Mouse (Mus musculus) frontal cortex, postnatal 14 days (tissue): Measurements from ENCODE around the gene Fem1a.

ENCODE experiments used
- DNase-seq, 2 experiments: peaks; one replicate each; pipeline ENCODE4 v3.0.0; 2022; ENCODE audit warnings: low spot score in 2 of 2

Fem1a gene

DNA sequence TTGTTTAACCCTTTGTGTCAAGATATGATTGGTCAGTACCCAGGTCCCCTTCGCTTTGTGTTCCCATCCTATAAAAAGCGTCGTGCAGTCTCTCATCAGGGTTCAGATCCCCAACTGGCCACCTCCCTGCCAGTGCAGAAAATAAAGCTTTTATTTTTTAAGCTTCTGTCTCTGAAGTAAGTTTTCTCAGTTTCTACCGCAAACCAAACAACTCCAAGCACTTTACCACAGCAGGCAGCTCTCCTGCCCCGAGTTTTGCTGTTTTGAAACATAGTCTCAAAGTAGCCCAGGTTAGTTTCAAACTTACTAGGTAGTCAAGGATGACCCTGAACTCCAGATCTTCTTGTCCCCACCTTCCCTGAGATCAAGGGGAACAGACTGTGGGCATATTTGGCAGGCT lies 21.7 kb downstream of the Fem1a start:
- no peak for DNase-seq

DNA sequence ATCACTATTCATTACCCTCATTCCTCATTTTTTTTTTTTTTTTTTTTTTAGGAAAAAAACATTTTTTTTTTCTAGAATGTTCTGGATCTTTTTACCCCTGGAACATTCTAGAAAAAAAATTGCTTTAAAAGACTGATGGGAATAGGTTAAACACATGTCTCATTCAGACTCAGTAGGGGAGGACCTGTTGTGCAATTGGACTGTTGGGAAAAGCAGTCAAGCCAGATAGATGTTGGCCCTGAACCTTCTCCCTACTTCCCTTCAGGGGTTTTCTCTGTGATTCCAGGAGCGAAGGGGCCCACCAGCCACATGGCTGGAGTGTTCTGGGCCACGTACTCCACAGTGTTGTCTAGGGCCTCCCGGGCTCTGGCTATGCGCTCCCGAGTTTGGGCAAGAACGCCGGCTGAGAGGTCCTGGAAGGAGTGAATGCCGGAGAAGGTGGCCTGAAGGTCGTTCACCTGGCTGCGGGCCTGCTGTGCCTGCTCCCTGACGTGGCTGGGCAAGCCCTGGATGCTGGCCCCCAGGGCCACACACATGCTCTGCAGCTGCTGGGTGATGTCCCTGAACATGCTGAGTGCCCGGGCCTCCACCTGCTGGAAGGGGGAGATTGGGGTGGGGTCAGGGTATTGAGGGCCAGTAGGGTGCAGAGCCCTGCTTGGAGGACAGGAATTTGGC lies 23.0 kb downstream of the Fem1a start:
- DNase-seq: no peak

DNA sequence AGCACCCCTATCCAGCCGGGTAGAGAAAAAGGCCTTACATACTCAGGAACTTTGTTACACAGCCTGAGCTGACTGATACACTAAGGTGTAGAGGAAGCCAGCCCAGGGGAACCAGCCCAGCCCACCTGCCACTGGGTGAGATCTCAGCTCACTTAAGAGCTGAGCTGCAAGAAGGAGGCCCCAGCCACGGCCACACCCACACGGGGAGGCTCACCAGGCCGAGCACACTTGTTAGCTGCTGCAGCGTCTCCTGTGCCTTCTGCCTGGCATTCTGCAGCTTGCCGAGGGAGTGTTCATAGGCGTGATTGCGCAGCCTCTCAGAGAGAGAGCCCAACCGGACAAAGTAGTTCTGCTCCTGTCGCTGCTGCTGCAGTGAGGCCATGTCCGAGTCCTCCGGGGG lies 24.6 kb downstream of the Fem1a start:
- DNase-seq: no peak

DNA sequence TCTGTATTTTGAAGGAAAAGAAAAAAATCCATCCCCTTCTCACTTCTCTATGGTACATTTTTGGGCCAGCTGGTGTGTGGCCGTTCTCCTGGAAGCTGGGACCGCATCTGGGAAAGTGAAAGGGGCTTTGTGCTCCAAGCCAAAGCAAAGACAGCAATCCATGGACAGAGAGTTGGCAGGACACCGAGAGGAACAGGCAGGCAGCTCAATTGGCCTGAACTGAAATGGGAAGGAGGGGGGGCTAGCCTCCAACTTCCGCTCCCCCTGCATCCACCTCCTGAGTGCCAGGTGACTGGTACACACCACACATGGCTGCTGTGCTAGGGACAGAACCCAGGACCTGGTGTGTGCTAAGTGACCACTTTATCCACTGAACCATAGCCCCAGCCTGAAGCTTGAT lies 26.2 kb downstream of the Fem1a start:
- no peak for DNase-seq

DNA sequence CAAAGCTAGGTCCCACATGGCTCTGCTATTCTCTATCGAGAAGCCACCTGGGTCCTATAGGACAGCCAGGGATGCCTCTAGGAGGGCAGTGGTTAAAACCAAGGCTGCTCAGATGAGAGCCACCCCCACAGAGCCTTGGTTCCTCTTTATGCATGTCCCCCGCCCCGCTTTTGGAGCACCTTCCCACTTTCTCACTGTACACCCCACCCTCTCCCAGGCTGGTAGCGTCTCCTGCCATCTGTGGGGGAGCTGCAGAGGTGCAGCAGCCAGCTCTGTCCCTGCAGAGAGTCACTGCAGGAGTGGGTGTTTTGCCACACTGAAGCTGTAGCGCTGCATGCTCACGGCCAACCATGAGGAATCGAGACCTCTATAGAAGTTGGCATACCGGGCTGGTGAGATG lies 26.7 kb downstream of the Fem1a start:
- no peak for DNase-seq

DNA sequence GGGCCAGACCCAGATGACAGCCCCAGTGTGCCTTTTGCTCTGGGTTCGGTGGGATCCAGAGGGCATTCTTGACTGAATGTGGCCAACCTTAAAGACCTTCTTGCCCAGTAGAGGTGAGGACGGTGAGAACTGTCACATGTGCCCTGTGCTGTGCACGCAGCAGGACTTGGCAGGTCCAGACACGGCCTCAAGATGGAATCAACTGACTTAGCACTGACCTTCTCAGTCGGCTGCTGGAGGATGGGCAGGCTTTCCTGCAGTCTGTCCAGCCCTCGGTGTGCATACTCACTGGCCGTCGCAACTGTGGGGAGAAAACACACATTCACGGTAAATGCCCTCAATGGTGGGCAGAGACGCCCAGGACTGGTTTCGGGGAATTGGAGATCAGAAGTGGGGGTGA lies 29.4 kb downstream of the Fem1a start:
- no peak for DNase-seq

DNA sequence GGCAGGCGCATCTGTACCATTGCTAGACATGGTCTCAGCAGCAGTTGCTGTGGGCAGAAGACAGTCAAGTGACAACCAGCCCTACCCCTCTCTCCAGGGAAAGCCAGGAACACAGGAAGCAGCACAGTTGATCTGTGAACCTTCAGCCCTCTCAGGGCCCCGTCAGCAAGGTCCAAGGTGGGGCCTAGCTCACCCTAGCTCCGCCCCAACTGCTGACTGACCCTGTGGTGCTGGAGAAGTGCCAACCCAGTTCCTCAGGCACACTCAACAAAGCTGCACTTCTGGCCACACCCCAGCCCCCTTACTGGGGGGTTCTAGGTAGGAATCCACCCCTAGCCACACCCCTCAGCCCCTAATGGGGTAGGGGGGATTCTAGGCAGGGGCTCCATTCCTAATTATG lies 31.2 kb downstream of the Fem1a start:
- DNase-seq: no peak

DNA sequence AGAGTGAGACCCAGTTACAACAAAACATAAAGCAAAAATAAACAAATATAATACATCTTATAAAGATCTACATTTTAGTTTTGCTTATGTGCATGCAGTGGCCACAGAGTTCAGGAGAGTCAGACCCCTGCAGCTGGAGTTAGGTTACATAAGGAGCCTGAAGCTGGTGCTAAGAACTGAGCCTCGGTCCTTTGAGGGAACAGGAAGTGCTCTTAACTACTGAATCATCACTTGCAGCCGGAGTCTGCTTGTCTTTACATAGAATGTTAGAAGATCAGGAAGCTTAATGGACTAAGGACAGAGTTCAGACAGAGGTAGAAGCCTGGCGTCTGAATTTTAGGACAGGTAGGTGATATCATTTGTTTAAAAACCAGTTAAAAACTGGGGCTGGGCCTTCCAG lies 32.3 kb downstream of the Fem1a start:
- DNase-seq: no peak

DNA sequence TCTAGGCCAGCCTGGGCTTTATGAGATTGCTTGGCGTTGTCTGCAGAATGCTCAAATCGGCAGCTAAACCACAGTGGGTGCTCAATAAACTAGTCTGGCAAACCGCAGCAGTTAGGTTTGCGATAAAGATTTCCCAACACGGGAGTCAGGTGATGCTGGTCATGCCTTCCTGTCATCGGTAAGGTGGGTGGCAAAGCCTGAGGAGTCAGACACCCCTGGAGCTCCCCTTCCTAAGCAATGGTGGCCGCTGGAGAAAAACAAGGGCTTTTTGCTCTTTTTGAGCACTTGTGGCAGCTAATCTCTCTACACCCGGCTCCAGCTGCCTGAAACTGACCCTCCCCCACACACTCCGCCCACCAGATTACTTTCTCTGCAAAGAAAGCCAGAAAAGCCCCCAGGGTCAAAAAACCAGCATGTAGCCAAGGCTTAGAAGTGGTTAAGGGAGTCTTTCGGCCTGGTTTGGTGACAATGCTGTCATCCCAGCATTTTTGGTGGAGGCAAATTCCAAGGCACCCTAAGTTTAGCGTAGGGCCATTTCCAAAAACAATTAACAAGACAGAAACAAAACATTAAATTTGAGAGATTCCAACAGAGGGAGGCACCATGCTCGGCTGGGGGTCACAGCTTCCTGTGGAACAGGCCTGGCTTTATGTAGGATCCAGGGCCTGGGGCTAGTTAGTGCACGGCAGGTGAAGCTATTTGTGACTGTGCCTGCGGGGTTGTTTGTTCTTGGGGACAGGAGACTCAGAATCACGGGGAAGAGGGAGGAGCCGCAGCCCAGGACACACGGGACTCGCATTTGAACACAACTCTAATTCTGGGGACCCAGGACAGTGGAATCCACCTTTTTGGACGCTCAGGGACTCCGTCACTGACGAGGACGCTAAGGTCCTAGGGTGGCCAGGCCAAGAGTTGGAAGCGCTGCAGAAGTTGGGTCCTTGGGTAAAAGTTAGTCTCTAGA lies 33.0 kb downstream of the Fem1a start:
- no peak for DNase-seq

DNA sequence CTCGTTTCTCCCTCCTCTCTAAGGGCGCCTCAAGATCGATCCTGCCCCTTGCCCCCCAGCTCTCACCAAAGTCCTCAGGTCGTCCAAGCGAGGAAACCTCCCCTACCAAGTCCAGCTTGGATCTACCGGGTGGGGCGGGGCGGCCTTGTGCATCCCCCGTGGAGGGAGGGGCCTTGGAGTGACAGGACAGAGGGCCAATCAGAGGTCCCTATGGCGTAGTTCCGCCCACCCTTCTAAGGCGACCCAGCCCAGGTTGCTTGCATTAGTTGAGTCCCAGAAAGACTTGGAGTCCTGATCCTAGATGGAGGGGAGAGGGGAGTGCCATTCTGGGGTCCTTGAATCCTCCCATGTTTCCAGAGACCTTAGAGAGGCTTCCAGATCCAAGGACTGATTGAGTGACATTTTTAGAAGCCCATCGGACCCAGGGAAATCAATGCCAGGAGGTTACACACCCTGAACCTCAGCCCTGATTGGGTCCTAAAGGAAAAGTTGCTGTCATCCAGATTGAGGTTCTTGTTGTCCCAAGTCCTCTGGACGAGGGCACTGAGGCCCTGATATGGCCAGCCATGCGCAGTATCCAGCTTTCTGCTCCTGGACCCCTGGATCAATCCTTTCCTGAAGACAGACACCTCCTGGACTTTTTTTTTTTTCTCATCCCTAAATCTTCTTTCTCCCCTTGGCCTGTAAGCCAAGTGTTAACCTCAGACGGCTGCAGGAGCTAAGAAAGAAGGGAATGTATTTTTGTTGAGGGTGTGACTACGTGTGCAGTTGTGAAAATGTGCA lies 34.0 kb downstream of the Fem1a start:
- DNase-seq: peak in 1 of 2 experiments; percentile 62

DNA sequence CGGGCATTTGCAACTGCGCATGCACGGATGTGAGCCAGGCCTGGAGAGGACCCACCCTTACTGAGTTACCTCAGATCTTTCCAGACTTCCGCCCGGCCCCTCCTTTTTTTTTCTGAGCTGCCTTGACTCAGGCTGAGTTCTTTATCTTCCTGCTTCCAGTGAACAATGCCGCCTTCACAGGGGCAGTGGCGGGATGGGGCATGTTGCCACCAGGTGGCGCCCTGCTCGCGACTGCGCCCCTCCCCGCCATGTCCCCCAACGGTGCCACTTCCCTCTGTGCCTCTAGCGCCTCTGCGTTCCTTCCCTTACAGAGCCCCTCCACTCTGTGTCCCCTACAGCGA lies 34.5 kb downstream of the Fem1a start:
- peak; percentile 61 to 72 for DNase-seq

DNA sequence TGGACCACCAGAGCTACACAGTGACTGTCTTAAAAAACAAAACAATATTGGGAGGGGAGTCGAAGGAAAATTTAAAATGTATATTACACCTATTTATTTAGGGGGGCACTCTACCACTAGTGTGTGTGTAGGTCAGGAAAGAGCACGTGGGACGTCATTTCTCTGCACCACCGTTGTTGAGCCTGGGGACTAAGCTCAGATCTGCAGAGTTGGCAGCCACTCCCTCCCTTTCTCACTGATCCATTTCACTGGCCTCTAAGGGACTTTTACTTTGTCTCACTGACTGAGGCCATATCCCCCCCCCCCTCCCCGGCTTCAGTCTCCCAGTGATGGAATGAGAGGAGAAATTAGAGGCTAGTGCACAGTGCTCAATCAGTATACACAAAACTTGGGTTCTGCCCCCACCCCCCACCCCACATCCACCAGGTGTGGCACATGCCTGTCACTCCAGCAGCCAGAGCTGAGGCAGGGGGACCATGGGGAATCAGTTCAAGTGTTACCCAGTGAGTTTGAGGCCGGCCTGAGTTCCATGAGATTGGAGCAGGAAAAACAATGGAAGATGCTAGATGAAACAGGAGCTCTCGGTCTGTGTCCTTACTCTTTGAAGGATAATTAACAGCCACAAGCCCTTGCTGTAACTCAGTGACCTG lies 35.3 kb downstream of the Fem1a start:
- DNase-seq: no peak

DNA sequence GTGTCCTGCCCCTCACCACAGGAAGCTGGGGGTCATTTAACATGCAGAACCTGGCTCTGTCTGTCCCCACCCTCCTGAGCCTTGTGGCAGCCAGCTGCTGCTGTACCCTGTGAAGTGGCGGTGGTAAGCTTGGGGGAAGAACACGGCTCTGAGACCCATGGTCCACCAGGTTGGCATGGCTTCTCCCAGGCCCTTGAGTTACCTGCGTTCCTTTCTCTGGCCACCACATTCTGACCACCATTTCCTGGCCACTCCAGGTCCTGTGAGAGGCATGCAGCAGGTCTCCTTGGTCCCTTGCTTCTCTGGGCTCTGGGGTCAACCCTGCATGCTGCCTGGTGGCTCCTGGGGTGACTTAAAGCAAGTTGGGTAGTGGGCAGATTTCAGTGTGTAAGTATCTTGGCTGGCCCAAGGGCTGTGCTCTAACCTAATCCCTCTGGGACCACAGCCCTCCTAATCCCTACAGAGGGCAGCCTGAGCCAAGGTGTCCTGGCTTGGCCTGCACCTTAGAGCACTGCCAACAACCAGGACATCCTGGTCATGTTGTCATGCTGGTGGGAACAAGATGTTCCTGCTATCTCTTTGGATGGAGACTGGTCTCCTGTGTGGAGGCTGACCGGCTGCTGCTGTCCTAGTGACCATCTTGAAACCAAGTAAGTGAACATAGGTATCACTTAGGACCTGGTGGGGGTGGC lies 36.1 kb downstream of the Fem1a start, which contains the start of gene Plin3:
Plin3 (minus strand) TSS at position 343 of the 692 bp plus-strand sequence.
- no peak for DNase-seq

DNA sequence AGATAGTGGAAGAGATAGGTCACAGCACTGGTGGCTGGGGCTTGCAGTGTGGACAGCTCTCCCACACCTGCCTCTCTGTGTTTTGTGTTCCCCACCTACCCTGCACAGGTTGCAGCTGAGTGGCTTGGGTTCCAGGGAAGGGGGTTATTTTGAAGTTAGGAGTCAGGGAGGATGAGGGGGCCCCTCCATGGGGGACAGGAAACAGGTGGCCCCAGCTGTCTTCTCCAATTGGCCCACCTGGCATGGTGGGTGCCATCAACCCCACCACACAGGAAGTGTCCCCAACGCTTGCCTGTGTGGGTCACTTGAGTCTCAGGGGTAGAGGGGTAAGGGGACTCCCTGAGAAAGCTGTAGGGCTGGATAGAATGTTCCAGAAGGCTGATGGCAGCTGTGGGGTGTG lies 36.7 kb downstream of the Fem1a start:
- DNase-seq: no peak

DNA sequence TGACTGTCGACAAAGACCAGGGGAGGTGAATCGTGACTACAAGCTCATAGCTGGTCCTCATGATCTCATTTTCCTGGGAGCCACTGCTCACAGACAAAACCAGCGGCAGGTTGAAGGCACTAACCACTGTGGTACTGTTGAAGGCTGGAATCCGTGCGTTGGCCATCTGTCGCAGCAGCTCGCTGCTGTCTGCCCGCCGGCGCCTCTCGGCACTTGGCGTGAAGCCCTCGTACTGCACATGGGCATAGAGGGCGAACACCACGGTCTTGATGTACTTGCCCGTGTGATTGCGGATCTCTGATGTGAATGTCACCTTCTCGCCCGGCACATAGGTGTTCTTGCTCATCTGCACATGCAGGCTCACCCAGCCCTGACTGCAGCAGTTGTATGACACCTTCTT lies 37.6 kb downstream of the Fem1a start:
- DNase-seq: no peak

DNA sequence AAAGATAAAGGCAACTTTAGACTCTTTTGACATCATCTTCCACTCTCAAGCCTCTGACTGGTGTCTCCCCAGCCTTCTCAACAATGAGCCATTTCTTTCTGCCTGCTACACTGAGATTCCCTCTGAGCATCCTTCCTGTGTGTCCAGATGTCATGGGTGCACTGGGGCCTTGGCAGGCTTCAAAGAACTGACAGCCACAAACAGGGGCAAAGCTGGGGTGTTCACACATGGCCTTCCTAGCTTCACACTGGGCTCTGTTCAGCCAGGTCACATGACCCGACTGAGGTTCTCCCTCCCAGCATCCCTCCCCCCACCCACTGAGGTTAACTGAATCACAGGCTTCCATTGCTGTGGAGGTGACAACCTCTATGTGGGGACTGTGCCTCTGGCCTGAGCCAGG lies 39.6 kb downstream of the Fem1a start:
- DNase-seq: no peak

DNA sequence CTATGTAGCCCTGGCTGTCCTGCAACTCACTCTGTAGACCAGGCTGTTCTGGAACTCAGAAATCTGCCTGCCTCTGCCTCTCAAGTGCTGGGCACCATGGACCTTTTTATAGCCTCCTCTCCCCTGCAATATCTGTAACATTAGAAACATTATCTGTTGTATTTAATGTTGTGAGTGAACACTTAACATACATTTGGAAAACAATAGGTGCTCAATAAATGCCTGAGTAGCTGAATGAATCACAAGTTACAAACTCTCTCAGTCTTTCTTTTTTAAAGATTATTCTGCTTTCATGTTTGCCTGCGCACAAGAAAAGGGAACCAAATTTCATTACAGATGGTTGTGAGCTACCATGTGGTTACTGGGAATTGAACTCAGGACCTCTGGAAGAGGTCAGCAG lies 41.6 kb downstream of the Fem1a start:
- DNase-seq: no peak

DNA sequence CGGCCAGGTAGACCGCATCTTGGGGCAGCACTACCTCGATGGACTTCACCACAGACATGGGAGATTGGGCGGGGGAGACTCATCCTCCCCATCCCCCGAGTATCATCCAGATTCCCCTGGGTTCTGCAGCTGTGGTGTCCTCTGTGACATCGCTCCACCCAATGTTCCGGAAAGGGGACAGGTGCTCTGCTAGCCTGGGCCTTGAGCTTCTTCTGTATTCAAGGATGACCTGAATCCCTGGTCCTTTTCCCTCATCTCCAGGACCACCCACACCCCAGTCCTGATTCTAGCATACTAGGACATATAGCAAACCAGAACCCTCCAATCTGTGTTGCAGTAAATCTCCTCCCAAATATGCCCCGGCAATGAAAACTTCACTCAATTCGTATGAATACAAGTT lies 43.6 kb downstream of the Fem1a start, which contains the start of gene Arrdc5:
Arrdc5 (minus strand) TSS at position 101 of the 400 bp plus-strand sequence.
- DNase-seq: no peak

DNA sequence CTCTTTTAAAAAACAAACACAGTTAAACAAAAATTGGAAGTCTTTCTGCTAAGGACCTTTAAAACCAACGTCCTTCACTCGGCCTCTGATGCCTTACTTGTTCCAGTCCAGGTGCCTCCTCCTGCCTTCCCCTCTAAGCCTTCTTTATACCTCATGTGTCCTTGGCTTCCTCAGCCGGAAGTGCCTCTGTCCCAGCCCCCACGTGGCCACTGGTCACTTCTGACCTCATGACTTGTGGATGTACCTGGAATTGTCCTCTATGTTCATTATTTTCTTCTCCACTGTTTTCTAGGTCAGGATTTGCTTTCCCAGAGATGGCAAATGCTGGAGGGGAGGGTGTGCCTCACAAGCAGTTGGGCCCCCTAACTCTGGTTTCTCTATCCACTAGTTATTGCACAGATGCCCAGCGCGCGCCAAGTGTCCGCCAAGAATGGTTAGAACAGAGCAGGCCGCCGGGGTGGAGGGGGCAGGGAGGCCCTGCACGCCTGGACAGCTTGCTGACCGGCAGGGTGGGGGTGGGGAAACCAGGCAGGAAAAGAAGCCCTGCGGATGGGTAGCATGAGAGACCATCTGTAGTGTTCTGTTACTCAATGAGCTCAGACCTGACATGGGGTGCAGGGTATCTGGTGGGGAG lies 45.9 kb downstream of the Fem1a start:
- DNase-seq: no peak

DNA sequence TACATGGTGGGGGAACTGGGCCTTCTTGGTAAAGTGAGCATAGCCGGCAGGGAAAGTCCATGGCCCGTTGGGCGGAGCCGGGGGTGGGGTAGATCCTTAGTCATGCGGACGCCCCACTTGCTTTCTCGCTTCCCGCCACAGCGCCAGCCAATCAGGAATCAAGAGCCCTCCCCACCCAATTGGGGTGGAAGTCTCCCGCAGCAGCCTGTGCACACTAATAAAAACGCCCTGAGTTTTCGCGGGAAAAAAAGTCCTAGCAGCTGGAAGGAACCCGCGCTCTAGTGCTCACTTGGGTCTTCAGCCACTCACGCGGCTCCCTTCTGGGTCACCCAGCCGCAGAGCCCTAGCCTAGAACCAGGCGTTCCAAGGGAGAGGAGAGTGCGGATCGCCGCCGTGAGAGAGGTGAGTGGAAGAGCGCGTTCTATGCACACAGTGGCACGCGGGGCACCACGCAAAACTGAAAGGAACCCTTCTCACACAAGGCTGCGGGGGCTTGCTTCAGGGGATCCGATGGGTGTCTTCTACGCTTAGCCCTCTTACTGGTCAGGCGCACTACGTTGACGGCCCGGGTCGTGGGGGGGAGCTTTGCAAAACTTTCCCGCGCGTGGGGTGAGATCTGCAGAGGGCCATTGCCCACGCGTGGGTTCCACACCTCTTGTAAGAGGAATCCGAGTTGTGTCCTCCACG lies 46.7 kb downstream of the Fem1a start, which contains the start of gene Uhrf1:
Uhrf1 (plus strand) TSS at position 162 of the 687 bp plus-strand sequence.
- no peak for DNase-seq
